Mouse (Mus musculus) B cell, adult 67 days (primary cell): ENCODE data around the gene Clasp1. TPM values are rescaled to one million over a fixed set of nuclear protein-coding genes. Genes with fewer than 3 reads are reported as not detected.

ENCODE experiments used
- total RNA-seq, 2 experiments: library from RNA; stranded (reverse); gene quantifications; 4 replicates each; pipeline ENCODE4 v1.2.4; 2023

Clasp1 gene
- total RNA-seq: 100 to 1,000 TPM; 146 to 147 TPM

GRCm38 (mm10) chr1:118388757-118389453 lies at the start of gene Clasp1:
Gene Clasp1 (plus strand): TSS chr1:118389058.

GRCm38 (mm10) chr1:118627781-118628464 lies 239.1 kb downstream of the Clasp1 start, which contains the start of gene Tfcp2l1:
Gene Tfcp2l1 (plus strand): TSS chr1:118627945.

Other genes starting within 250 kb of the Clasp1 start
- gene Gm29106, start 212.5 kb upstream of the Clasp1 start, total RNA-seq: not detected
- gene Tsn, start 77.3 kb upstream of the Clasp1 start, total RNA-seq: 100 to 1,000 TPM in 1 of 2 experiments, 10 to 100 TPM in 1; 95.6 to 103 TPM
- gene Nifk, start 67.2 kb upstream of the Clasp1 start, total RNA-seq: 10 to 100 TPM; 33.1 to 34.0 TPM
- gene Tfcp2l1, start 238.9 kb downstream of the Clasp1 start, total RNA-seq: not detected